Mouse (Mus musculus) right cerebral cortex, postnatal 36 days (tissue): Measurements from ENCODE around the gene Pcbd2.
"Not testable (repeated sequence)": the region's sequence is repeated elsewhere in the genome, so short reads cannot be mapped to it uniquely, and the experiment has no call there.

Experiments
- DNase-seq, 2 experiments: peaks; one replicate each; pipeline ENCODE4 v3.0.0; 2022; ENCODE audit warnings: low spot score in 2 of 2, mixed read lengths in 1 of 2

Pcbd2 gene

GRCm38 (mm10) chr13:55727120-55727838 is at the start of gene Pcbd2:
Pcbd2 (plus strand) TSS chr13:55727368.
- peak; percentile 62 to 71 for DNase-seq

DNA sequence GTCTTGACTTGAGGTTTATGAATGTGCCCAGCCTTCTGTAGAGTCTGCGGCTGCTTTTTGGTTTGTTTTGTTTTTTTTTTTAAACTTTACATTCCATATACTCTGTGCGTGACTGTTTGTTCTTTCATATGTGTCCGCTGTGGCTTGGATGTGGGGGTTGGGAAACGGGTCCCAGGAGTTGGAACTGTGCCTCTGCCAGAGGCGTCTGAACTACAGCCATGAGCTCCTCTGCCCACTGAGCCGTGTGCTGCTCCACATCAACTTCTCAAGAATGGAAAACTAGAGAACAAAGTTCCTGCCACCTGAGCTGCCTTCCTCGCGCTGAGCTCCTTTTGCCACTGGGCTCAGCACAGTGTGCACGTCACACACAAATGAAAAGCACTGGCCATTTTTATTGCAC is 45.0 kb upstream of the Pcbd2 start:
- DNase-seq: no peak

DNA sequence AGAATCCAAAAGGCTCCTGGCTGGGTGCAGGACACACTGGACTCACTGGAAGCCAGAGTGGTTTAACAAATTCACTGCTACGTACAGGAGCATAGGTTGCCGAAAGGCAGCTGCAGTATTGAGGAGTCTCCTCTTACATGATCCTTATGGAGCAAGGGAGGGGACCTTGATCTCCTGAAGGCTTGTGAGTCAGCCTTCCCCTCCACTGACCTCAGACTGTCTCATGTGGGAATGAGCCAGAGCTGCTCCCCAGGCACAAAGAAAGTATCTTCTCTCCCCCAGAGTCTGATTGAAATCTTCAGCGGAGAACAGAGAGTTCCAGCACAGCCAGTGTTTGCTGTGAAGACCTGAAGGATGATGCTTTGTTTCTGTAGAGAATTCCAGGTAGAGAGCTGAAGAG is 43.6 kb upstream of the Pcbd2 start:
- DNase-seq: no peak

DNA sequence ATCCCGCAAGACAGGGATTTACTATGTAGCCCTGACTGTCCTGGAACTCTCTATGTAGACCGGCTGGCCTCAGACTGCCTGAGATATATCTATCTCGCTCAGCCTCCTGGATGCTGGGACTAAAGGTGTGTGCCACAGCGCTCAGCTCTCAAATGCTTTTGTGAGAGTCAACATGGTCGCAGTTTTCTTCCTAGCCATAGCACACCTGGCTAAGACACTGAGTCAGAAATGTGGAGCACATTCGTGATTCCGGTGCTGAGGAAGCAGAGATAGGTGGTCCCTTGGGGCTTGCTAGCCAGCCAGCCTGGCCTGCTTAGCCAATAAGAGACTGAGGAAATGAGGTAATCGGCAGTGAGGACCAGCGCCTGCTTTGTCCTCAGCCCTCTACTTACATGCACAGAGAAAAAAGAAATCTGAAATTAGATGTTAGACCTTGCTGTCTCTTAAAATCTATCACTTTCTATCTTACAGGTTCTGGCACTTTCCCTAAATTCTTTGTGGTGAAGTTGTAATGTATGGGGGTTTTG is 41.0 kb upstream of the Pcbd2 start:
- DNase-seq: no peak

- DNase-seq: no peak
Measured at GRCm38 (mm10) chr13:55687927-55688602, 39.1 kb upstream of the Pcbd2 start.

GRCm38 (mm10) chr13:55692535-55693242 is 34.5 kb upstream of the Pcbd2 start, which contains the start of gene B230219D22Rik:
B230219D22Rik (plus strand) TSS chr13:55693124.
- DNase-seq: peak; percentile 80 to 82

GRCm38 (mm10) chr13:55693243-55693721 is 33.9 kb upstream of the Pcbd2 start:
- peak in 1 of 2 experiments; percentile 6 for DNase-seq

GRCm38 (mm10) chr13:55694110-55694509 is 33.1 kb upstream of the Pcbd2 start:
- DNase-seq: no peak

DNA sequence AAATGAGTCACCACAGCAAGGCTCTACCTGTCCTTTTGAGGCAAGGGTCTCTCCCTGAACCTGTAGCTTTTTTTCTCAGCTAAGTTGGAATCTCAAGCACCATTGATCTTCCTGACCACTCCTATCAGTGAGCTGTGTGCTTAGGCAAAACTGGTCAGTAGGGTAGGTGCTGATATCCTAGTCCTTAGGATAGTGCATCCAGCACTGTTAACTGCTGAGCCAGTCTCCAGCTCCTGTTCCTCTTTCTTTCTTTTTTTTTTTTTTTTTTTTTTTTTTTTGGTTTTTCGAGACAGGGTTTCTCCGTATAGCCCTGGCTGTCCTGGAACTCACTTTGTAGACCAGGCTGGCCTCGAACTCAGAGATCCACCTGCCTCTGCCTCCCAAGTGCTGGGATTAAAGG is 31.2 kb upstream of the Pcbd2 start:
- not testable (repeated sequence) for DNase-seq

DNA sequence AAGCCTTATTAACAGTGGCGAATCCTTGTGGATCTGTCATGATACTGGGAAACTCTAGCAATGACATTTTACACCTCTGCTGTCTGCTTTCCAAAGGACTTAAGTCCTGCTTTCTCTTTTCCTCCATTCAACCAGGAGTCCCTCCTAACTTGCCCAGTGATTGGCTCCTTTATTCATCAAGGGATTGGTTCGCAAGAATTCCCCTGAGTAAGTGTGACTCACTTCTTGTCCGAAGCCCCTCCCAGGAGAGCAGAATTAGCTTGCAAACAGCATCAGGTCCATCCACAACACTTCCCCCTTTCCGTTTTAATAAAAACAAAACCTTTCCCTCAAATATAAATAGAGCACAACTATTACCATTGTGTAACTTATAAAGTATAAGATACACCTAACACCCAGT is 22.9 kb upstream of the Pcbd2 start:
- DNase-seq: no peak

DNA sequence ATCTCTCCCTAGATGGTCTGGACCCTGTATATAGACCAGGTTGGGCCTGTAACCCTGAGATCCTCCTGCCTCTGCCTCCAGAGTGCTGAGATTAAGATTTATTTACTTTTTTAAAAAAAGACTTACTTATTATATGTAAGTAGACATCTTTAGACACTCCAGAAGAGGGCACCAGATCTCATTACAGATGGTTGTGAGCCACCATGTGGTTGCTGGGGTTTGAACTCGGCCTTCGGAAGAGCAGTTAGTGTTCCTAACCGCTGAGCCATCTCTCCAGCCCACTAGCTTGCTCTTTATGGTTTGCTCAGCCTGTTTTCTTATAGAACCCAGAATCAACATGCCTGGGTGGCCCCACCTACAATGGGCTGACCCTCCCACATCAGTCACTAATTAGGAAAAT is 14.3 kb upstream of the Pcbd2 start:
- DNase-seq: no peak

DNA sequence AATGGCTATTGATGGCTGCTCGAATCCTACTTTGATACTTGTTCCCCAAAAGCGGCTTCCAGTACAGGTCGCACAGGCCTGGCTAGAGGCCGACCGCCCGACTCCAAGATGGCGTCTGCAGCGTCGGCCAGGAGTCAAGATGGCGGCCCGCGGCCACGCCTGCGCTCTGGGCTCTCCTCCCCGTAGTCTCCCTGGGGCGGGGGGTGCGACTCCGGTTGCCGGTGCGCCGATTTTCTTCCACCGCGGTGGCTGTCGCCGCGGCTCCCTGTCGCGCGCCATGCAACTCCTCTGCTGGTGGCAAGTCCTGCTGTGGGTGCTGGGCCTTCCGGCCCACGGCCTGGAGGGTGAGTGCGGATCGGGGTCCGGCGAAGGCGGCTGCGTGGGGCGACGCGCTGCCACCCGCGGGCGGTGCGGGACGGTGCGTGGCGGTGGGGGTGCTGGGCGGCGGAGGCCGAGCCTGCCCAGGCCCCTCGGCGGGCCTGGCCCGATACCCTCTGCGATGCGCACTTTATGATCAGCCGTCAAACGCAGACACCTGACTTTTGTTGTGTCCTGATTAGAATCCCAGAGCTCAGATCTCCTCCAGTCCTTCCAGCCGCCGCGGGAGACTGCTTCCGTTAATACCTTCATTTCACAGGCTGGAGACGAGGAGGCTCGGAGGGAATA is 12.5 kb upstream of the Pcbd2 start, which contains the start of gene Txndc15:
Gene Txndc15 (plus strand): TSS at position 150 of the 666 bp plus-strand sequence.
- peak; percentile 77 to 80 for DNase-seq

DNA sequence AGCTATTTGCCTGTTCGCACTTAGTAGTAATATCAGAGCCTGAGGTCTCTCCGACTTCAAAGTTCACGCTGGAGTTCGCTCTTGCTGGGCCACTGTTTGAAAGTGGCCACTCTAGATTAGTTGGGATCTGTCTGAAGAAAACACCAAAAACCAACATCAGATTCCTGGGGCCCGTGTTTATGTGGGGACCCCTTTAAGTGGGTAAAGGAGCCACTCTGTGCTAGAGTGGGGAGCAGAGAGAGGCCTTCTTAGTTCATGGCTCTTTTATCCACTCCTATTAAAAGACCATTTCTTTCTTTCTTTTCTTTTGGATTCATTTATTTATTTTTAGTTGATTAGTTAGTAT is 12.0 kb upstream of the Pcbd2 start:
- DNase-seq: no peak

DNA sequence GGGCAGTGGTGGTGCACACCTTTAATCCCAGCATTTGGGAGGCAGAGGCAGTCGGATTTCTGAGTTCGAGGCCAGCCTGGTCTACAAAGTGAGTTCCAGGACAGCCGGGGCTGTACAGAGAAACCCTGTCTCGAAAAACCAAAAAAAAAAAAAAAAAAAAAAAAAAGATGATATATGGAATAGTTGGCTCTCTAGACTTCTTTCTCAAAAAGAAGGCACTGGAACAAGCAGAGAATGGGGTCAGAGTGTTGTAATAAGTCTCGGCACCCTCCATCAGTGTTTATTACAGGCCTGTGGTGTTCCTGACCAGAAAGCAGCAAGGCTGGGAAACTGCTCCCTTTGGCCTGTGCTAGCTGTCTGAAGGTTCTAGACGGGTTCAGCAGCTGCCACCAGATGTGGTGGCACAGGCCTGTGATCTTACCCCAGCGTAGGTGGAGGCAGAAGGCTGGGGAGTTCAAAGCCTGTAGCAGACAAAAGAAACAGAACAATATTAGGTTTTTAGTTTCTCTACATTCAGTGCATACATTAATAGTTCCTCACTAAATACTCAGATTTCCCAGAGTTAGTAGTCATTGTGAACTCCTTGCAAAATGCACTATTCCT is 11.2 kb upstream of the Pcbd2 start:
- DNase-seq: no peak

GRCm38 (mm10) chr13:55721516-55721915 is 5.7 kb upstream of the Pcbd2 start:
- no peak for DNase-seq

GRCm38 (mm10) chr13:55721995-55722394 is 5.2 kb upstream of the Pcbd2 start:
- no peak for DNase-seq

- no peak for DNase-seq
Measured at GRCm38 (mm10) chr13:55726598-55727119, 509 bp upstream of the Pcbd2 start.

DNA sequence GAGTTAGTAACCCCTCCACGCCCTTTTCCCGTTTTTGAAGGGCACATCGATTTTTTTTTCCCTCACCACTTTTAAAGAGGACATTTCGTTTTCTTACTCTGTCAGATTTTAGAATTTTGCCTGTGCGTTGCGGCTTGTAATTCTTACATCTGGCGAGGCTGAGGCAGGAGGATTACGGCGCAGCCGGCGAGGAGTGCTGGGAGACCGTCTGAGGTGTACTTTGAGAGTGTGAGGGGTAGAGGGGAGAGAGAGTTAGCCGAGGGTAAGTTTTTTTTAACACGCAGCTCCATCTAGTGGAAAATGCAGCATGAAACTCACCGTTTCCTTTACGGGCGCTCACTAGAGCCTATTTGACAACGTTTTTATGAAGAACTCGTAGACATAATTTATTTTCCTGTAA is 671 bp downstream of the Pcbd2 start:
- DNase-seq: peak; percentile 26 to 32

GRCm38 (mm10) chr13:55730716-55731115 is 3.5 kb downstream of the Pcbd2 start:
- no peak for DNase-seq

GRCm38 (mm10) chr13:55732121-55732520 is 5.0 kb downstream of the Pcbd2 start:
- DNase-seq: no peak
